Mouse (Mus musculus): Measurements from ENCODE around the gene Cacnb4. TPM values are rescaled to one million over a fixed set of nuclear protein-coding genes. Genes with fewer than 3 reads are reported as not detected.

The Cacnb4 gene
- polyA plus RNA-seq, 1 experiment from 2014 or later = 1.7 TPM

DNA sequence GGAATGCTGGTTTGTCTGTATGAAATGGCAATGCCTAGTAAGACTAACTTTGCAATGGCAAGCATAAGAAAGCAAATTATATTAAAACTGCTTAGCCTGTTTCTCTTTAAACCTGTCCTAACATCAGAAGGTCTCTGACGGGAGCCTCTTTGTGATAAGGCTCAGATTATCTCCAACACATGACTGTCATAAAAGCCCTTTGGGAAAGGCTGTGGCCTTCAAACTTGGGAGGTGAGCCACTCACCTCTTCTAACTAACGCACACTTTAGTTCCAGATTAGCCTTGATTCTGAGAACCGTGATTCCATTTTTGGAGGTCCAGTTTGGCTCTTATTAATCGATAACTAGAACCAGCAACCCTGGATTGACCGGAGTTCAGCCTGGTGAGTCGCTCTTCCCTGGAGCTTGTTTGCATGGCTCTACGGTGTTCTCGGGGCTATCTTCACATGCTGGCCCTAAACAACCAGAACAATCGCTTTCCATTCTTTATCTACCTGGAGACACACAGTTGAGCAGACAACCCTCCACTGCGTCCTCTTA lies 100.9 kb downstream of the Cacnb4 start:
- in situ Hi-C loops (cut with MboI; ENCODE audit: low pct_unique_long_range_greater_than_20kb) = no loop called here
- CTCF ChIA-PET = interaction anchor here (1.1 to 2.1 kb wide), 2 partner anchors 13 to 16 kb away, joined by 3 to 4 read pairs; no protein-coding TSS in a partner anchor
- ATAC-seq (no peak), DNase-seq (ENCODE audit: low read depth, low spot score) (no peak)
- POLR2A ChIA-PET = interaction anchor here (0.5 to 1.0 kb wide), 2 partner anchors 98 to 180 kb away, joined by 3 read pairs; no protein-coding TSS in a partner anchor
- TF ChIP-seq CTCF (IDR thresholded peaks at IDR 0.05) = no peak
- no peaks in the 10 kb centered on the region for H3K27me3 ChIP-seq

- ChIA-PET CTCF (interaction anchor here (2.1 kb wide), 1 partner anchor 14 kb away, joined by 4 read pairs; no protein-coding TSS in a partner anchor), POLR2A (interaction anchor here (0.5 to 1.0 kb wide), 2 partner anchors 179 to 714 kb away, joined by 3 to 4 read pairs; no protein-coding TSS in a partner anchor)
- peak; percentile 41 for TF ChIP-seq CTCF (IDR thresholded peaks at IDR 0.05)
- in situ Hi-C loops (cut with MboI; ENCODE audit: low pct_unique_long_range_greater_than_20kb) = no loop called here
- DNase-seq (ENCODE audit: low read depth, low spot score) (no peak), ATAC-seq (no peak)
- H3K27me3 ChIP-seq = no peaks in the 10 kb centered on the region
Observed at GRCm38 (mm10) chr2:52574929-52575328, 101.7 kb downstream of the Cacnb4 start.

GRCm38 (mm10) chr2:52572221-52572620 lies 104.4 kb downstream of the Cacnb4 start:
- in situ Hi-C loops (cut with MboI; ENCODE audit: low pct_unique_long_range_greater_than_20kb) = no loop called here
- CTCF ChIA-PET = interaction anchor here (1.2 kb wide), 1 partner anchor 8 kb away, joined by 3 read pairs; no protein-coding TSS in a partner anchor
- H3K27me3 ChIP-seq = no peaks in the 10 kb centered on the region
- DNase-seq (ENCODE audit: low read depth, low spot score) (no peak), ATAC-seq (no peak)
- no peak for TF ChIP-seq CTCF (IDR thresholded peaks at IDR 0.05)
- POLR2A ChIA-PET = no interaction called here

DNA sequence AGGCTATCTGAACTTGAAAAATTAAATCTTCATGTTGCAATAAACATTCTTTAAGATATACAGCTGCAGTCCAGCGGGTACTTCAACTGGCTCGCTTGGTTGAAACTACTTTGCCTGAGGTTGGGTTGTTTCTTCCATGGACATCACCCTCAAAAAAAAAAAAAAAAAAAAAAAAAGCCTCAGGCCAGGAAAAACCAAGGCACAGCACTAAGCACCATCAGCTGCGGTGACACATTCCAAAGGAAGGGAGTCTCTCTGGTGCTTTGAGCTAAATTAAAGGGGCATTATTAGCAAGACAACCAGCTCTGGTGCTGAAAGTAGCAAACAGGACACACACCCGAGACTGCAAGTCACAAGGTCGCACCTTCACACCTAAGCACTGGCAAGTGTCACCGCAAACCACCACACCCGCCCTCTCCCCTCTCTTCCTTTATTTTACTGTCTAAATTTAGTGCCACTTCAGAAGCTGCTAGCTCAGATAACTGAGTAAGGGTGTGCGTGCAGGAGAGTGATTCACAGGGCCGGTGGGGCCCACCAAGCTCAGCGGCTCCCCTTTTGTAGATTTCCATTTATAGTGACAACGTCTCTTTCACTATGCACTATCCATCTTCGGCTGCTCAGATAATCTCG lies 105.2 kb downstream of the Cacnb4 start:
- no peaks in the 10 kb centered on the region for H3K27me3 ChIP-seq
- DNase-seq (ENCODE audit: low read depth, low spot score) (no peak), ATAC-seq (no peak)
- ChIA-PET POLR2A (interaction anchor here (0.6 to 0.7 kb wide), 2 partner anchors 1150 to 1971 kb away, joined by 4 to 6 read pairs; no protein-coding TSS in a partner anchor), CTCF (interaction anchor here (1.2 kb wide), 1 partner anchor 9 kb away, joined by 3 read pairs; no protein-coding TSS in a partner anchor)
- in situ Hi-C loops (cut with MboI; ENCODE audit: low pct_unique_long_range_greater_than_20kb) = no loop called here
- TF ChIP-seq CTCF (IDR thresholded peaks at IDR 0.05) = no peak

- POLR2A ChIA-PET = interaction anchor here (0.7 kb wide), 1 partner anchor 1150 kb away, joined by 6 read pairs; no protein-coding TSS in a partner anchor
- DNase-seq (ENCODE audit: low read depth, low spot score) = no peak
- in situ Hi-C loops (cut with MboI; ENCODE audit: low pct_unique_long_range_greater_than_20kb) = no loop called here
- TF ChIP-seq CTCF (IDR thresholded peaks at IDR 0.05) = no peak
- H3K27me3 ChIP-seq = no peaks in the 10 kb centered on the region
- CTCF ChIA-PET = interaction anchor here (1.4 kb wide), 1 partner anchor 9 kb away, joined by 4 read pairs; no protein-coding TSS in a partner anchor
- ATAC-seq = no peak
Observed at GRCm38 (mm10) chr2:52570781-52571180, 105.8 kb downstream of the Cacnb4 start.

GRCm38 (mm10) chr2:52570171-52570570 lies 106.5 kb downstream of the Cacnb4 start:
- ATAC-seq = no peak
- ChIA-PET CTCF (interaction anchor here (1.4 kb wide), 1 partner anchor 8 kb away, joined by 4 read pairs; no protein-coding TSS in a partner anchor), POLR2A (no interaction called here)
- no peak for DNase-seq (ENCODE audit: low read depth, low spot score)
- in situ Hi-C loops (cut with MboI; ENCODE audit: low pct_unique_long_range_greater_than_20kb) = no loop called here
- H3K27me3 ChIP-seq = no peaks in the 10 kb centered on the region
- TF ChIP-seq CTCF (IDR thresholded peaks at IDR 0.05) = no peak

- CTCF ChIA-PET = no interaction called here
- in situ Hi-C loops (cut with MboI; ENCODE audit: low pct_unique_long_range_greater_than_20kb) = no loop called here
- DNase-seq (ENCODE audit: low read depth, low spot score) (no peak), ATAC-seq (no peak)
- POLR2A ChIA-PET = no interaction called here
- TF ChIP-seq CTCF (IDR thresholded peaks at IDR 0.05) = no peak
- H3K27me3 ChIP-seq = no peaks in the 10 kb centered on the region
Observed at GRCm38 (mm10) chr2:52568131-52568530, 108.5 kb downstream of the Cacnb4 start.

- POLR2A ChIA-PET = no interaction called here
- TF ChIP-seq CTCF (IDR thresholded peaks at IDR 0.05) = no peak
- in situ Hi-C loops (cut with MboI; ENCODE audit: low pct_unique_long_range_greater_than_20kb) = no loop called here
- no peak for DNase-seq (ENCODE audit: low read depth, low spot score)
- CTCF ChIA-PET = no interaction called here
- no peaks in the 10 kb centered on the region for H3K27me3 ChIP-seq
- no peak for ATAC-seq
Observed at GRCm38 (mm10) chr2:52567421-52567820, 109.2 kb downstream of the Cacnb4 start.

- H3K27me3 ChIP-seq = no peaks in the 10 kb centered on the region
- DNase-seq (ENCODE audit: low read depth, low spot score) (no peak), ATAC-seq (no peak)
- ChIA-PET CTCF (no interaction called here), POLR2A (no interaction called here)
- in situ Hi-C loops (cut with MboI; ENCODE audit: low pct_unique_long_range_greater_than_20kb) = no loop called here
- no peak for TF ChIP-seq CTCF (IDR thresholded peaks at IDR 0.05)
Observed at GRCm38 (mm10) chr2:52563277-52563676, 113.4 kb downstream of the Cacnb4 start.

- ATAC-seq (no peak), DNase-seq (ENCODE audit: low read depth, low spot score) (no peak)
- in situ Hi-C loops (cut with MboI; ENCODE audit: low pct_unique_long_range_greater_than_20kb) = no loop called here
- ChIA-PET POLR2A (no interaction called here), CTCF (interaction anchor here (1.2 kb wide), 1 partner anchor 8 kb away, joined by 4 read pairs; no protein-coding TSS in a partner anchor)
- no peak for TF ChIP-seq CTCF (IDR thresholded peaks at IDR 0.05)
- no peaks in the 10 kb centered on the region for H3K27me3 ChIP-seq
Observed at GRCm38 (mm10) chr2:52562356-52562755, 114.3 kb downstream of the Cacnb4 start.

- POLR2A ChIA-PET = no interaction called here
- ATAC-seq = no peak
- in situ Hi-C loops (cut with MboI; ENCODE audit: low pct_unique_long_range_greater_than_20kb) = no loop called here
- no peak for DNase-seq (ENCODE audit: low read depth, low spot score)
- CTCF ChIA-PET = interaction anchor here (1.2 kb wide), 1 partner anchor 9 kb away, joined by 4 read pairs; no protein-coding TSS in a partner anchor
- no peaks in the 10 kb centered on the region for H3K27me3 ChIP-seq
- TF ChIP-seq CTCF (IDR thresholded peaks at IDR 0.05) = no peak
Observed at GRCm38 (mm10) chr2:52561137-52561536, 115.5 kb downstream of the Cacnb4 start.
